In genomic region chr1:127989387-127989786, GRCm38 (mm10) we compare ENCODE assay signal across 15 mouse cellular contexts.
A peak's percentile ranks its signal among the peaks of the same experiment; 100 is the strongest.
DNase-seq lines count a peak whose midpoint lies in the region; ATAC-seq and TF ChIP-seq lines count a peak whose summit lies in the region.
"Had no signal": no experiment of that assay in that cellular context is flagged by ENCODE, and none has a peak within 500 bp of the region (broad histone marks: within the 10 kb centered on the region; RNA-seq: fewer than 3 reads in every experiment).

No protein-coding gene starts in this region.

- no peak for ATAC-seq in hindbrain, embryonic 15.5 days (ENCODE audit: low FRiP score, low read depth)
- no peak for ATAC-seq in neural tube, embryonic 13.5 days (ENCODE audit: low read depth)

- no peaks in the 10 kb centered on the region for H3K27me3 ChIP-seq in heart, adult 2 months (ENCODE audit: control insufficient read depth, insufficient read depth, low read length)
- H3K27me3 ChIP-seq in hindbrain, embryonic 15.5 days: no peaks in the 10 kb centered on the region
- H3K27me3 ChIP-seq in hindbrain, embryonic 10.5 days (ENCODE audit: insufficient read depth, poor library complexity, severe bottlenecking): no peaks in the 10 kb centered on the region
- no peaks in the 10 kb centered on the region for H3K27me3 ChIP-seq in neural tube, embryonic 13.5 days
- H3K27me3 ChIP-seq: intestine, embryonic 15.5 days; liver, embryonic 13.5 days; neural tube, embryonic 12.5 days had no signal

- H3K9ac ChIP-seq in heart, adult 2 months (ENCODE audit: low read depth, low read length): no peak overlapping the region
- no peak overlapping the region for H3K9ac ChIP-seq in hindbrain, embryonic 15.5 days
- no peak overlapping the region for H3K9ac ChIP-seq in neural tube, embryonic 13.5 days
- H3K9ac ChIP-seq: intestine, embryonic 15.5 days; liver, embryonic 13.5 days; lung, embryonic 14.5 days; neural tube, embryonic 12.5 days had no signal

- no peaks in the 10 kb centered on the region for H3K79me2 ChIP-seq in heart, adult 2 months (replicated peaks; ENCODE audit: control insufficient read depth, insufficient read depth, low read length)

- no peaks in the 10 kb centered on the region for H3K36me3 ChIP-seq in heart, adult 2 months (ENCODE audit: control insufficient read depth, insufficient read depth, low read length)
- no peaks in the 10 kb centered on the region for H3K36me3 ChIP-seq in hindbrain, embryonic 15.5 days
- peaks cover 41% of the 10 kb centered on the region for H3K36me3 ChIP-seq in hindbrain, embryonic 10.5 days
- no peaks in the 10 kb centered on the region for H3K36me3 ChIP-seq in neural tube, embryonic 13.5 days
- H3K36me3 ChIP-seq: intestine, embryonic 15.5 days; neural tube, embryonic 12.5 days had no signal

- H3K4me1 ChIP-seq in heart, adult 2 months (ENCODE audit: control insufficient read depth, insufficient read depth, low read length): peaks cover 5% of the 10 kb centered on the region
- H3K4me1 ChIP-seq in hindbrain, embryonic 15.5 days (replicated peaks): peaks cover 8% of the 10 kb centered on the region
- peaks cover 8% of the 10 kb centered on the region for H3K4me1 ChIP-seq in hindbrain, embryonic 10.5 days (replicated peaks)
- peaks cover 17% of the 10 kb centered on the region for H3K4me1 ChIP-seq in neural tube, embryonic 13.5 days (replicated peaks)
- H3K4me1 ChIP-seq: liver, embryonic 13.5 days had no signal

- H3K4me2 ChIP-seq in hindbrain, embryonic 15.5 days: no peak overlapping the region
- no peak overlapping the region for H3K4me2 ChIP-seq in neural tube, embryonic 13.5 days
- H3K4me2 ChIP-seq: intestine, embryonic 15.5 days; liver, embryonic 13.5 days; lung, embryonic 14.5 days; neural tube, embryonic 12.5 days had no signal

- H3K27ac ChIP-seq in heart, adult 2 months: peak overlapping the region; percentile 64
- H3K27ac ChIP-seq in hindbrain, embryonic 15.5 days (replicated peaks): peak overlapping the region; percentile 77
- H3K27ac ChIP-seq in hindbrain, embryonic 10.5 days: no peak overlapping the region
- peak overlapping the region; percentile 65; the same call in 1 of the 2 replicates for H3K27ac ChIP-seq in neural tube, embryonic 13.5 days (replicated peaks)
- H3K27ac ChIP-seq: intestine, embryonic 15.5 days; liver, embryonic 13.5 days; neural tube, embryonic 12.5 days had no signal

- no peak overlapping the region for H3K4me3 ChIP-seq in heart, adult 2 months
- no peak overlapping the region for H3K4me3 ChIP-seq in hindbrain, embryonic 15.5 days
- no peak overlapping the region for H3K4me3 ChIP-seq in hindbrain, embryonic 10.5 days
- H3K4me3 ChIP-seq in neural tube, embryonic 13.5 days: no peak overlapping the region
- H3K4me3 ChIP-seq: intestine, embryonic 15.5 days; liver, embryonic 13.5 days; neural tube, embryonic 12.5 days had no signal

- WGBS in heart, adult 2 months: 49% methylated on average over 4 of the region's 4 CpGs
- 76% methylated on average over 4 of the region's 4 CpGs for WGBS in hindbrain, embryonic 15.5 days
- 83% methylated on average over 4 of the region's 4 CpGs for WGBS in hindbrain, embryonic 10.5 days
- 87% methylated on average over 4 of the region's 4 CpGs for WGBS in neural tube, embryonic 13.5 days

- no peaks in the 10 kb centered on the region for H3K9me3 ChIP-seq in hindbrain, embryonic 15.5 days
- H3K9me3 ChIP-seq in hindbrain, embryonic 10.5 days: no peaks in the 10 kb centered on the region
- H3K9me3 ChIP-seq in neural tube, embryonic 13.5 days: no peaks in the 10 kb centered on the region
- H3K9me3 ChIP-seq: intestine, embryonic 15.5 days; liver, embryonic 13.5 days; neural tube, embryonic 12.5 days had no signal

- intact Hi-C loops in heart, adult 2 months (cut with DNase I): no loop called here
- intact Hi-C loops in heart, postnatal 10 days (cut with DNase I): no loop called here

- TF ChIP-seq EP300 in heart, adult 2 months (IDR thresholded peaks at IDR 0.05; ENCODE audit: insufficient read depth, low read depth, low read length): no peak

- no peak for TF ChIP-seq POLR2A in heart, adult 2 months (IDR thresholded peaks at IDR 0.05; ENCODE audit: insufficient read depth, low read depth, low read length)

- TF ChIP-seq CTCF in heart, adult 2 months (IDR thresholded peaks at IDR 0.05): no peak

- peak; percentile 10 for DNase-seq in cerebellum, adult 9-10 months
- no peak for DNase-seq in cerebellum, adult 11 months
- DNase-seq in heart, adult 2 months: no peak
- no peak for DNase-seq in heart, postnatal 10 days
- no peak for DNase-seq in hindbrain, embryonic 10.5 days (ENCODE audit: low spot score)
- no peak for DNase-seq in neural tube, embryonic 10.5 days (ENCODE audit: extremely low spot score, low spot score)
- DNase-seq: adrenal gland, postnatal 25 days; kidney, postnatal 10 days; liver, embryonic 13.5 days; thymus, postnatal 14 days had no signal
